Mouse (Mus musculus) kidney, adult 2 months (tissue): Measurements from ENCODE around the gene Gm20683. TPM values are rescaled to one million over a fixed set of nuclear protein-coding genes. Genes with fewer than 3 reads are reported as not detected.

Experiments used
- DNase-seq: peaks from one replicate; pipeline ENCODE4 v3.0.0; 2021
- H3K27ac ChIP-seq: fragments of 200-500 bp; 2 replicates; pipeline ENCODE4 v1.5.1; 2012; ENCODE audit warnings: low read depth, low read length, control low read depth, inconsistent platforms; ENCODE audit not compliant: insufficient read depth
- H3K27me3 ChIP-seq: fragments of 200-500 bp; replicated peaks from 2 replicates; pipeline ENCODE4 v1.6.1; 2012; ENCODE audit warnings: mild to moderate bottlenecking, moderate library complexity, low read length, inconsistent platforms; ENCODE audit not compliant: control insufficient read depth, insufficient read depth
- H3K36me3 ChIP-seq: fragments of 200-500 bp; 2 replicates; pipeline ENCODE4 v1.6.1; 2012; ENCODE audit warnings: mild to moderate bottlenecking, moderate library complexity, low read length, inconsistent platforms; ENCODE audit not compliant: control insufficient read depth, insufficient read depth
- H3K4me1 ChIP-seq: fragments of 200-500 bp; 2 replicates; pipeline ENCODE4 v1.6.1; 2011; ENCODE audit warnings: low read length; ENCODE audit not compliant: control insufficient read depth, insufficient read depth
- H3K4me3 ChIP-seq: fragments of 200-500 bp; 2 replicates; pipeline ENCODE4 v1.5.1; 2011; ENCODE audit warnings: mild to moderate bottlenecking, low read depth, low read length, control low read depth; ENCODE audit not compliant: insufficient read depth
- CTCF ChIP-seq: fragments of 200-500 bp; conservative IDR thresholded peaks from 2 replicates; pipeline ENCODE4 v1.5.1; 2011; ENCODE audit warnings: low read depth, mild to moderate bottlenecking, control low read depth, low read length, moderate library complexity, mixed read lengths; ENCODE audit not compliant: insufficient read depth, insufficient read length
- POLR2A ChIP-seq: fragments of 200-500 bp; IDR thresholded peaks from one replicate; pipeline ENCODE4 v1.6.1; 2011; ENCODE audit warnings: low read depth, low read length, control low read depth
- WGBS: fragments of 180-500 bp; shearing (Covaris S2); methylation state at CpG from one replicate; pipeline ENCODE4 v1.1.7; 2018; 5-methylcytosine and 5-hydroxymethylcytosine counted together
- polyA plus RNA-seq: library from polyadenylated mRNA; depleted of rRNA; stranded (reverse); fragments of >200 nt; gene quantifications from 2 replicates; pipeline ENCODE4 v1.2.3, GENCODE M21; 2012

Gene Gm20683
- polyA plus RNA-seq, 1 experiment = 26.3 TPM

GRCm38 (mm10) chr17:25802825-25803517, 38.6 kb downstream of the Gm20683 start:
- Histone ChIP-seq H3K4me1 (no peaks in the 10 kb centered on the region), H3K27ac (no peak overlapping the region), H3K4me3 (no peak overlapping the region), H3K27me3 (no peaks in the 10 kb centered on the region), H3K36me3 (no peaks in the 10 kb centered on the region)
- no peak for TF ChIP-seq POLR2A
- WGBS = 9% methylated on average over 10 of the region's 10 CpGs
- DNase-seq = no peak

GRCm38 (mm10) chr17:25801029-25801428, 40.5 kb downstream of the Gm20683 start:
- no peaks in the 10 kb centered on the region for H3K36me3 ChIP-seq
- 6% methylated on average over 6 of the region's 6 CpGs for WGBS
- no peak overlapping the region for H3K27ac ChIP-seq
- peak; percentile 93 for TF ChIP-seq CTCF
- TF ChIP-seq POLR2A = no peak
- H3K27me3 ChIP-seq = no peaks in the 10 kb centered on the region
- peak; percentile 85 for DNase-seq
- H3K4me1 ChIP-seq = peaks cover 5% of the 10 kb centered on the region; the same call in 1 of the 2 replicates
- H3K4me3 ChIP-seq = no peak overlapping the region

GRCm38 (mm10) chr17:25796951-25797369, 44.6 kb downstream of the Gm20683 start, which contains the start of gene Metrn:
TSS of gene Metrn (minus strand) at chr17:25797136.
- peak within 1 kb of the TSS; percentile 79 for H3K4me3 ChIP-seq
- H3K27me3 ChIP-seq = no peaks in the 10 kb centered on the region
- H3K27ac ChIP-seq = peak within 1 kb of the TSS; percentile 46
- TF ChIP-seq POLR2A = no peak
- TF ChIP-seq CTCF = no peak
- peak; percentile 93 for DNase-seq
- WGBS = under 1% methylated on average over 35 of the region's 35 CpGs
- H3K4me1 ChIP-seq = peaks cover 9% of the 10 kb centered on the region; the same call in 1 of the 2 replicates
- H3K36me3 ChIP-seq = no peaks in the 10 kb centered on the region

GRCm38 (mm10) chr17:25796211-25796771, 45.3 kb downstream of the Gm20683 start:
- peak overlapping the region; percentile 46 for H3K27ac ChIP-seq
- 5% methylated on average over 37 of the region's 37 CpGs for WGBS
- no peaks in the 10 kb centered on the region for H3K36me3 ChIP-seq
- peak overlapping the region; percentile 79 for H3K4me3 ChIP-seq
- peaks cover 9% of the 10 kb centered on the region; the same call in 1 of the 2 replicates for H3K4me1 ChIP-seq
- H3K27me3 ChIP-seq = no peaks in the 10 kb centered on the region
- no peak for TF ChIP-seq POLR2A
- no peak for TF ChIP-seq CTCF
- DNase-seq = peak; percentile 61

DNA sequence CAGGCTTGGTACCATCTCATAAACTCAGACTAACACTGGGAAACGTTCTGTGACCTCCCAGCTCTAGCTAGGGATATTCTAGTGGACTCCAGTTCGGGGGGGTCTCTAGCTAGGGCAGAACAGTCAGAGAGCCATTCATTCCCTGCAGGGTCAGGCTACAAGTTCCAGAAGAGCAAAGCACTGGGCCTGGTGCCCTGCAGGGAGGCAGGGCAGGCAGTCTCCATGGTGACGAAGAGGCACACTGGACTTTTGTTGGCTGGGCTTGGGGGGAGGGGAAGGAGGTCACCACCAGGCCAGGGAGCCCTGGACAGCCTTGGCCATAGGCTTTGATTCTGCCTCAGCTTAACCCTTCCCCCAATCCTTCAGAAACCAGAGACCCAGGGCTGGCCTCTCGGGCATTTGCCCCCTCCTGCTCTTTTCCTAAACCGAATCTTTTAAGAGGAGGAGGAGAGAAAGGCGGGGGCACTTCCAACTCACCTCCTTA, 45.9 kb downstream of the Gm20683 start, which contains the start of gene AC134908.4:
Gene AC134908.4 (minus strand): TSS at position 51 of the 484 bp plus-strand sequence.
- Histone ChIP-seq H3K27me3 (no peaks in the 10 kb centered on the region), H3K4me3 (peak within 1 kb of the TSS; percentile 79), H3K27ac (peak within 1 kb of the TSS; percentile 46), H3K4me1 (peaks cover 9% of the 10 kb centered on the region; the same call in 1 of the 2 replicates), H3K36me3 (no peaks in the 10 kb centered on the region)
- WGBS = 34% methylated on average over 6 of the region's 6 CpGs
- no peak for TF ChIP-seq CTCF
- DNase-seq = peak; percentile 83

GRCm38 (mm10) chr17:25794998-25795397, 46.6 kb downstream of the Gm20683 start:
- no peak for TF ChIP-seq CTCF
- no peak for TF ChIP-seq POLR2A
- no peak overlapping the region for H3K4me3 ChIP-seq
- no peak for DNase-seq
- H3K27me3 ChIP-seq = no peaks in the 10 kb centered on the region
- no peaks in the 10 kb centered on the region for H3K36me3 ChIP-seq
- peaks cover 9% of the 10 kb centered on the region; the same call in 1 of the 2 replicates for H3K4me1 ChIP-seq
- H3K27ac ChIP-seq = no peak overlapping the region
- WGBS = 85% methylated on average over 17 of the region's 17 CpGs

DNA sequence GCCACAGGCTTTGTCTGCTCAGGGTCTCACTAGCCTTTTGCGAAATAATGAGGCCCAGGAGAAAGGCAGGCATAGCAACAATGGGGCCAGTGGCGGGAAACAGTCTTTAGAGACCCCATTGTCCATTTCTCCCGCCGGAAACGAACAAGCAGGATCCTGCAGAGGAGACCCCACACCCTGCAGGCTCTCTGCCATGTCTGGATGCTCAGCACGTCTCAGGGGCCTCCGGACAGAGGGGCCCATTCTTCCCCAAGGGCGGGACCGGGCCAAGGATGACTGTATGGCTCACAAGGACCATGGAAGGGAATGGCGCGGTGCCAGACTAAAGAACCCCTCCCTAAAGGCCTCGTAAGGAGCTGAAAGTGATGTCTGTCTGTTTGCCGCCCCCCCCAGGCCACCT, 47.4 kb downstream of the Gm20683 start:
- no peaks in the 10 kb centered on the region for H3K27me3 ChIP-seq
- no peak for TF ChIP-seq POLR2A
- no peak for TF ChIP-seq CTCF
- no peak overlapping the region for H3K4me3 ChIP-seq
- H3K27ac ChIP-seq = no peak overlapping the region
- H3K4me1 ChIP-seq = peaks cover 9% of the 10 kb centered on the region; the same call in 1 of the 2 replicates
- H3K36me3 ChIP-seq = no peaks in the 10 kb centered on the region
- DNase-seq = no peak
- WGBS = 88% methylated on average over 13 of the region's 13 CpGs
